In genomic region chr5:31852786-31853185, GRCm38 (mm10) we compare ENCODE assay signal across 27 mouse cellular contexts.
A peak's percentile ranks its signal among the peaks of the same experiment; 100 is the strongest.
DNase-seq lines count a peak whose midpoint lies in the region; ATAC-seq and TF ChIP-seq lines count a peak whose summit lies in the region.
"Had no signal": no experiment of that assay in that cellular context is flagged by ENCODE, and none has a peak within 500 bp of the region (broad histone marks: within the 10 kb centered on the region; RNA-seq: fewer than 3 reads in every experiment).

No protein-coding gene starts in this region.

- no peaks in the 10 kb centered on the region for H3K27me3 ChIP-seq in lung, postnatal 0 days (replicated peaks; ENCODE audit: insufficient read depth, low read length)
- H3K27me3 ChIP-seq in intestine, embryonic 15.5 days (replicated peaks), result no peaks in the 10 kb centered on the region
- H3K27me3 ChIP-seq in midbrain, embryonic 14.5 days (ENCODE audit: control insufficient read depth, insufficient read depth, low read length), result no peaks in the 10 kb centered on the region
- H3K27me3 ChIP-seq: forebrain, embryonic 12.5 days; hindbrain, embryonic 13.5 days; kidney, embryonic 15.5 days; liver, embryonic 12.5 days; neural tube, embryonic 13.5 days had no signal

- no peak overlapping the region for H3K4me2 ChIP-seq in lung, postnatal 0 days (replicated peaks; ENCODE audit: low read depth, low read length)
- no peak overlapping the region for H3K4me2 ChIP-seq in intestine, embryonic 15.5 days (replicated peaks)
- no peak overlapping the region for H3K4me2 ChIP-seq in midbrain, embryonic 14.5 days (ENCODE audit: low read length)
- H3K4me2 ChIP-seq: forebrain, embryonic 12.5 days; heart, embryonic 11.5 days; hindbrain, embryonic 13.5 days; kidney, embryonic 15.5 days; liver, embryonic 12.5 days; midbrain, embryonic 11.5 days; neural tube, embryonic 13.5 days had no signal

- peak; percentile 48 for DNase-seq in lung, postnatal 0 days (ENCODE audit: low spot score)
- no peak for DNase-seq in lung, postnatal 4 days
- peak; percentile 41 for DNase-seq in NIH3T3 (ENCODE audit: low read depth)
- no peak for DNase-seq in midbrain, embryonic 14.5 days
- DNase-seq in lung, postnatal 10 days, result no peak
- DNase-seq: adrenal gland, adult 2 months; adrenal gland, postnatal 36 days; cerebellum, postnatal 14 days; gastrocnemius, postnatal 14 days; heart, adult 18-20 months; heart, postnatal 4 days; kidney, adult 18-20 months; kidney, postnatal 4 days; liver, postnatal 0 days; thymus, postnatal 14 days had no signal

- no peaks in the 10 kb centered on the region for H3K9me3 ChIP-seq in lung, postnatal 0 days (ENCODE audit: low read length)
- no peaks in the 10 kb centered on the region for H3K9me3 ChIP-seq in intestine, embryonic 15.5 days
- H3K9me3 ChIP-seq in midbrain, embryonic 14.5 days (ENCODE audit: control insufficient read depth, low read length), result no peaks in the 10 kb centered on the region
- H3K9me3 ChIP-seq: forebrain, embryonic 12.5 days; G1E; hindbrain, embryonic 13.5 days; kidney, embryonic 15.5 days; liver, embryonic 12.5 days; neural tube, embryonic 13.5 days had no signal

- no peak overlapping the region for H3K27ac ChIP-seq in lung, postnatal 0 days (ENCODE audit: low read length)
- no peak overlapping the region for H3K27ac ChIP-seq in intestine, embryonic 15.5 days
- no peak overlapping the region for H3K27ac ChIP-seq in midbrain, embryonic 14.5 days (replicated peaks; ENCODE audit: low read depth, low read length)
- H3K27ac ChIP-seq: forebrain, embryonic 12.5 days; hindbrain, embryonic 13.5 days; kidney, embryonic 15.5 days; liver, embryonic 12.5 days; neural tube, embryonic 13.5 days had no signal

- no peak for TF ChIP-seq CTCF in lung, postnatal 0 days (IDR thresholded peaks at IDR 0.05)

- TF ChIP-seq EP300 in lung, postnatal 0 days (IDR thresholded peaks at IDR 0.05), result peak; percentile 39; the same call in 1 of the 2 replicates

- H3K9ac ChIP-seq in lung, postnatal 0 days (replicated peaks; ENCODE audit: low read depth), result no peak overlapping the region
- no peak overlapping the region for H3K9ac ChIP-seq in intestine, embryonic 15.5 days
- no peak overlapping the region for H3K9ac ChIP-seq in midbrain, embryonic 14.5 days (replicated peaks; ENCODE audit: low read length)
- H3K9ac ChIP-seq: forebrain, embryonic 12.5 days; forebrain, postnatal 0 days; hindbrain, embryonic 13.5 days; kidney, embryonic 15.5 days; liver, embryonic 12.5 days; liver, postnatal 0 days; neural tube, embryonic 13.5 days had no signal

- H3K4me1 ChIP-seq in lung, postnatal 0 days (ENCODE audit: insufficient read depth, low read depth, low read length), result no peaks in the 10 kb centered on the region
- H3K4me1 ChIP-seq in intestine, embryonic 15.5 days (replicated peaks), result no peaks in the 10 kb centered on the region
- no peaks in the 10 kb centered on the region for H3K4me1 ChIP-seq in midbrain, embryonic 14.5 days (ENCODE audit: control insufficient read depth, insufficient read depth, low read length)
- H3K4me1 ChIP-seq: forebrain, embryonic 12.5 days; hindbrain, embryonic 13.5 days; kidney, embryonic 15.5 days; liver, embryonic 12.5 days; neural tube, embryonic 13.5 days had no signal

- no peak overlapping the region for H3K4me3 ChIP-seq in lung, postnatal 0 days (ENCODE audit: low read depth, low read length)
- no peak overlapping the region for H3K4me3 ChIP-seq in intestine, embryonic 15.5 days (replicated peaks)
- no peak overlapping the region for H3K4me3 ChIP-seq in midbrain, embryonic 14.5 days (replicated peaks; ENCODE audit: low read depth, low read length)
- H3K4me3 ChIP-seq: erythroblast, embryonic 14.5 days; forebrain, embryonic 12.5 days; hindbrain, embryonic 13.5 days; kidney, embryonic 15.5 days; liver, embryonic 12.5 days; neural tube, embryonic 13.5 days had no signal

- WGBS in lung, postnatal 0 days, result 68% methylated on average over 1 of the region's 1 CpGs
- WGBS in intestine, embryonic 15.5 days, result 70% methylated on average over 1 of the region's 1 CpGs
- WGBS in midbrain, embryonic 14.5 days, result 97% methylated on average over 1 of the region's 1 CpGs

- no peaks in the 10 kb centered on the region for H3K36me3 ChIP-seq in lung, postnatal 0 days (ENCODE audit: insufficient read depth, low read length)
- H3K36me3 ChIP-seq in intestine, embryonic 15.5 days, result no peaks in the 10 kb centered on the region
- no peaks in the 10 kb centered on the region for H3K36me3 ChIP-seq in midbrain, embryonic 14.5 days (ENCODE audit: control insufficient read depth, insufficient read depth, low read length)
- H3K36me3 ChIP-seq: forebrain, embryonic 12.5 days; G1E; hindbrain, embryonic 13.5 days; kidney, embryonic 15.5 days; liver, embryonic 12.5 days; neural tube, embryonic 13.5 days had no signal

- no peak for ATAC-seq in lung, postnatal 0 days
- ATAC-seq in intestine, embryonic 15.5 days, result peak; percentile 83
- no peak for ATAC-seq in midbrain, embryonic 14.5 days (ENCODE audit: low FRiP score, low TSS enrichment)
- no peak for ATAC-seq in frontal cortex, adult (ENCODE audit: low TSS enrichment)
- ATAC-seq: liver, embryonic 12.5 days; liver, postnatal 0 days had no signal

Comparison
In these comparisons a context has a peak if more than half of its experiments do, and no peak if none do; other contexts are left out.
1. DNase-seq: peak in lung, postnatal 0 days (single experiment) and NIH3T3 (single experiment); none in lung, postnatal 4 days (0 of 2), midbrain, embryonic 14.5 days (single experiment) and lung, postnatal 10 days (single experiment).